Mouse (Mus musculus): ENCODE measurements around the gene Miga2. TPM values are rescaled to one million over a fixed set of nuclear protein-coding genes. Genes with fewer than 3 reads are reported as not detected.

Miga2 gene
- polyA plus RNA-seq, 1 experiment from 2014 or later: 7.6 TPM

DNA sequence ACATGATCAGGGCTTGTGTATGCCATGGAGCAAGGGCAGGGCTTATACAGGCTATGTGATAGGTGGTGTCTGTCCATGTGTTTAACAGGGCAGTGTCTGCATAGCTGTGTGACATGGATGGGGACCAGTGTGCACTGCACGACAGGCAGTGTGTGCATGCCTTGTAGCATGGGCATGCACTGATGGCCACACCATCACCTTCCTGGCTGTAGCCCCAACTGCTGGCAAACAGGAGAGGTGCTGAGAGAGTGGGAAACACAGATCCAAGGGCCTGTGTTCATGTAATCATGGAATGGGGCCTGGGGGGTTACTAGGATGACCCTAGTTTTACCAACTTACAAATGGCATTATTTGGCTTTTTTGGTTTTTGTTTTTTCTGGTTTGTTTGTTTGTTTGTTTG lies 39.8 kb downstream of the Miga2 start:
- ATAC-seq (no peak), DNase-seq (no peak)
- TF ChIP-seq EP300 (IDR thresholded peaks at IDR 0.05; ENCODE audit: low read depth) (no peak), CTCF (IDR thresholded peaks at IDR 0.05; ENCODE audit: low read depth) (no peak)

DNA sequence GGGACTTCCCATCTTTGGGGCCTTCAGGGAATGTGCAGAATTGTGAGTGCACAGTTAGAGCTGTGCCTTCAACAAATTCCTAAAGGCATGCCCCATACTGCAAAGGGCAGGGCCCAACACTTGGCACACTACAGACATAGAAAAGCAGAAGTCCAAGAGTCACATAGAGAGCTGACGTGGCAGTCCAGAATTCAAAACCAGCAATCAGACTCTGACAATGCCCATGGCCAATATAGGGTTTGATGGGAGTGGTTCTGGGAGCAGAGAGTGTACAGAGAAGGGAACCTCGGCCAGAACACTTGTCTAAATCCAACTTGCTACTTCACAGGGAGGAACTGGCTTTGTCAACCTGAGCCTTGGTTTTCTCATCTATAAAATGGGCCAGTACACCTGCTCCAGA lies 43.2 kb downstream of the Miga2 start:
- peaks cover 77% of the 10 kb centered on the region for H3K36me3 ChIP-seq (replicated peaks; ENCODE audit: insufficient read depth, low read length)

More for the DNA sequence above, 39.8 kb downstream of the Miga2 start:
- H3K4me2 ChIP-seq (ENCODE audit: low read depth, low read length): no peak overlapping the region
- H3K27me3 ChIP-seq (ENCODE audit: insufficient read depth, low read length): no peaks in the 10 kb centered on the region
- peaks cover 4% of the 10 kb centered on the region for H3K4me1 ChIP-seq (ENCODE audit: insufficient read depth)
- WGBS (ENCODE audit: insufficient replicate concordance): 80% methylated on average over 1 of the region's 1 CpGs
- H3K9ac ChIP-seq (replicated peaks): no peak overlapping the region
- H3K36me3 ChIP-seq (replicated peaks; ENCODE audit: insufficient read depth, low read length): peaks cover 68% of the 10 kb centered on the region
- no peak overlapping the region for H3K27ac ChIP-seq (ENCODE audit: low read depth)
- H3K4me3 ChIP-seq (ENCODE audit: low read depth, low read length): no peak overlapping the region
- no peaks in the 10 kb centered on the region for H3K9me3 ChIP-seq (ENCODE audit: low read length)

DNA sequence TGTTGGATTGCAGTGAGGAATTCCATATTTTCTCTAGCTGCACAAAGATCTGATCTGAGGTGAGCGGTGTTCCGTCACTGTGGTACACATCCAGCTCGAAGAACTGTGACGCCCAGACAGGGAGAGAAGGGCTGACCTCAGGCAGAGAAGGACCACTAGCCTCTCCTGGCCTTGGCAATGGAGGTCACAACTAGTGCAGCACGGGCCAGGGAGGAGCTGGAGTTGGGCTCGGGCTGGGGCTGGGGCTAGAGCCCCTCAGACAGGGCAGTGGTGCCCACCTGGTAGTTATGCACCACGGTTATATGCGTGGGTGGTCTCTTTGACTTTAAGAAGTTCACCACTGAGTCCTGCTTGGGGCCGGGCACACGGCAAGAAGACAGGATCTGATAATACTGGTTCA lies 43.7 kb downstream of the Miga2 start:
- Histone ChIP-seq H3K9ac (replicated peaks) (no peak overlapping the region), H3K4me2 (ENCODE audit: low read depth, low read length) (no peak overlapping the region), H3K27me3 (ENCODE audit: insufficient read depth, low read length) (no peaks in the 10 kb centered on the region), H3K27ac (ENCODE audit: low read depth) (no peak overlapping the region), H3K36me3 (replicated peaks; ENCODE audit: insufficient read depth, low read length) (peaks cover 77% of the 10 kb centered on the region), H3K4me1 (ENCODE audit: insufficient read depth) (peaks cover 13% of the 10 kb centered on the region), H3K9me3 (ENCODE audit: low read length) (no peaks in the 10 kb centered on the region), H3K4me3 (ENCODE audit: low read depth, low read length) (no peak overlapping the region)
- WGBS (ENCODE audit: insufficient replicate concordance): 83% methylated on average over 10 of the region's 10 CpGs
- TF ChIP-seq EP300 (IDR thresholded peaks at IDR 0.05; ENCODE audit: low read depth) (no peak), CTCF (IDR thresholded peaks at IDR 0.05; ENCODE audit: low read depth) (no peak)
- ATAC-seq: no peak
- no peak for DNase-seq

More for the DNA sequence above, 43.2 kb downstream of the Miga2 start:
- ATAC-seq (no peak), DNase-seq (no peak)
- no peak overlapping the region for H3K4me3 ChIP-seq (ENCODE audit: low read depth, low read length)
- no peaks in the 10 kb centered on the region for H3K9me3 ChIP-seq (ENCODE audit: low read length)
- H3K4me2 ChIP-seq (ENCODE audit: low read depth, low read length): no peak overlapping the region
- no peak for TF ChIP-seq CTCF (IDR thresholded peaks at IDR 0.05; ENCODE audit: low read depth)
- TF ChIP-seq EP300 (IDR thresholded peaks at IDR 0.05; ENCODE audit: low read depth): no peak
- 71% methylated on average over 2 of the region's 2 CpGs for WGBS (ENCODE audit: insufficient replicate concordance)
- H3K9ac ChIP-seq (replicated peaks): no peak overlapping the region
- H3K27ac ChIP-seq (ENCODE audit: low read depth): no peak overlapping the region
- H3K4me1 ChIP-seq (ENCODE audit: insufficient read depth): peaks cover 10% of the 10 kb centered on the region
- H3K27me3 ChIP-seq (ENCODE audit: insufficient read depth, low read length): no peaks in the 10 kb centered on the region

DNA sequence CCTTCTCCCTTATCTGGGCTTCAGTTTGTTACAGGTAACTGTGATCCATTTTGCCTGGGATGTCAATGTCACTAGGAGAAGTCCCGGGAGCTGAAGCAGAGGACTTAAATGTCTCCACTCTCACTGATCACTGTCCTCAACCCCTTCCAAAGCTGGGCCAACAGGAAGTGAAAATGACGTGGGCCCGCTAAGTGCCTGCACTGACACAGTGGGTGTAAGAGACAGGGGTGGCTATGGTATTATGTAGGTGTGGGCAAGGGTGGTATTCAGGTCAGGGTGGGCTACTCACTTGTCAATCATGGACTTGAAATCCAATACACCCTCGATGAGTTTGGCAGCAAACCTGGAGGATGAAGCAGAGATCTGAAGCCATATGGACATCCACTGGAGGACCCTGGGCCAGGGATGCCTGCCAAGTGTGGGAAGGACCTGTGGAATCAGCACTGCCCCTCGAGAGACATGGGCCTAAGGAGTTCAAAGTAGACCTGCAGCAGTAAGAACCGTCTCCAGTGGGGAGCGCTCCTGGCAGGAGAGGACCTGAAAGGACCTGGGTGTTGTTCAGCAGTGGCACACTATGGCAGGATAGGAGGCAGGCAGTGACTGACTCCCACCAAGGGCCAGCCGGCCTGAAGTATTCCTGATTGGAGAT lies 44.5 kb downstream of the Miga2 start:
- Histone ChIP-seq H3K9ac (replicated peaks) (peak overlapping the region; percentile 34), H3K4me1 (ENCODE audit: insufficient read depth) (peaks cover 19% of the 10 kb centered on the region), H3K27ac (ENCODE audit: low read depth) (no peak overlapping the region), H3K27me3 (ENCODE audit: insufficient read depth, low read length) (no peaks in the 10 kb centered on the region), H3K4me2 (ENCODE audit: low read depth, low read length) (no peak overlapping the region), H3K4me3 (ENCODE audit: low read depth, low read length) (no peak overlapping the region), H3K36me3 (replicated peaks; ENCODE audit: insufficient read depth, low read length) (peaks cover 71% of the 10 kb centered on the region), H3K9me3 (ENCODE audit: low read length) (no peaks in the 10 kb centered on the region)
- DNase-seq (no peak), ATAC-seq (no peak)
- WGBS (ENCODE audit: insufficient replicate concordance): 75% methylated on average over 8 of the region's 8 CpGs
- TF ChIP-seq EP300 (IDR thresholded peaks at IDR 0.05; ENCODE audit: low read depth) (no peak), CTCF (IDR thresholded peaks at IDR 0.05; ENCODE audit: low read depth) (no peak)

DNA sequence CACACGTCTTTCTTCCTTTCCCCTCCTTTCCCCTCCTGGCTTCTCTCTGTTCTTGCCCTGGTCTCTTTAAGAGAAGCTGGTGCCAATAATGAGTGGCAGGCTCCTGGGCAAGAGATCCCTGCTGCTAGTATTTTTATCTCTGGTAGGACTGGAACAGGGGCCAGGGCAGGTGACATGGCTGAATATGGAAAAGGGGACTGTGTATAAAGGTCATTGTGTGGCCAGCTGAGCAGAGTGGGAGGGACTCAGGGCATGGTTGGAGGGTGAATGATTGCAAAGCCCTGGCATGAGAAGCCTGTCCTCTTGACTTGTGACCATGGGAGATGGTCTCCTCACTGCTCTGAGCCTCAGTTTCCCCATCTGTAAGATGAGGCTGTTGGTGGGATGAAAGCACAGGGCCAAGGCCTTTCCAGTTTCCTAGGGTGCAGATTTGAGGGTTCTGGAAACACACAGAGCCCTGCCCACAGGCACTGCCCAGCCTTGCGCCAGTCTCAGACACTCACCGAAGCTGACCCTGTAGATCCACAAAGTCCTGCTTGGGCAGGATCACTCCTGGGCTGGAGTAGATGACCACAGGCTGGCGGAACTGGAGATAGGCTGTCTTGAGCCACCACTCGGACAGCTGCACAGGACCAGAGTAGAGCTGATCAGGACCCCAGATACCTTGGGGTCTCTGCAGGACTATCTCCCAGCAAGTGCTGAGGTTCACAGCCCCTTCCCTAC lies 45.6 kb downstream of the Miga2 start:
- TF ChIP-seq EP300 (IDR thresholded peaks at IDR 0.05; ENCODE audit: low read depth) (peak; percentile 64; the same call in 1 of the 2 replicates), CTCF (IDR thresholded peaks at IDR 0.05; ENCODE audit: low read depth) (no peak)
- DNase-seq (peak; percentile 47), ATAC-seq (peak; percentile 83)
- H3K27ac ChIP-seq (ENCODE audit: low read depth): peak overlapping the region; percentile 57
- H3K27me3 ChIP-seq (ENCODE audit: insufficient read depth, low read length): no peaks in the 10 kb centered on the region
- H3K4me3 ChIP-seq (ENCODE audit: low read depth, low read length): no peak overlapping the region
- no peaks in the 10 kb centered on the region for H3K9me3 ChIP-seq (ENCODE audit: low read length)
- H3K36me3 ChIP-seq (replicated peaks; ENCODE audit: insufficient read depth, low read length): peaks cover 64% of the 10 kb centered on the region
- 85% methylated on average over 5 of the region's 5 CpGs for WGBS (ENCODE audit: insufficient replicate concordance)
- peaks cover 30% of the 10 kb centered on the region for H3K4me1 ChIP-seq (ENCODE audit: insufficient read depth)
- H3K9ac ChIP-seq (replicated peaks): no peak overlapping the region
- H3K4me2 ChIP-seq (ENCODE audit: low read depth, low read length): no peak overlapping the region

All from liver, postnatal 0 days (tissue).